Mouse (Mus musculus): ENCODE results near the gene Cdc42ep4.

The Cdc42ep4 gene

GRCm38 (mm10) chr11:113722405-113723090 lies 29.1 kb downstream of the Cdc42ep4 start:
- ATAC-seq (ENCODE audit: low TSS enrichment) = peak; percentile 74

- no peak for ATAC-seq (ENCODE audit: low TSS enrichment)
Observed at GRCm38 (mm10) chr11:113717767-113718424, 33.8 kb downstream of the Cdc42ep4 start.

- ATAC-seq (ENCODE audit: low TSS enrichment) = no peak
Observed at GRCm38 (mm10) chr11:113716132-113716531, 35.5 kb downstream of the Cdc42ep4 start.

- ATAC-seq (ENCODE audit: low TSS enrichment) = no peak; the same call in 1 of the 2 replicates
Observed at GRCm38 (mm10) chr11:113715078-113715674, 36.5 kb downstream of the Cdc42ep4 start.

GRCm38 (mm10) chr11:113711061-113711460 lies 40.6 kb downstream of the Cdc42ep4 start:
- no peak for ATAC-seq (ENCODE audit: low TSS enrichment)

GRCm38 (mm10) chr11:113710257-113710777 lies 41.4 kb downstream of the Cdc42ep4 start:
- no peak for ATAC-seq (ENCODE audit: low TSS enrichment)

GRCm38 (mm10) chr11:113709731-113710256 lies 41.9 kb downstream of the Cdc42ep4 start, which contains the start of gene Cpsf4l:
Cpsf4l (minus strand) TSS chr11:113710017.
- no peak for ATAC-seq (ENCODE audit: low TSS enrichment)

- ATAC-seq (ENCODE audit: low TSS enrichment) = no peak
Observed at GRCm38 (mm10) chr11:113709272-113709671, 42.4 kb downstream of the Cdc42ep4 start.

- no peak for ATAC-seq (ENCODE audit: low TSS enrichment)
Observed at GRCm38 (mm10) chr11:113708629-113709213, 43.0 kb downstream of the Cdc42ep4 start.

GRCm38 (mm10) chr11:113705966-113706652 lies 45.6 kb downstream of the Cdc42ep4 start:
- ATAC-seq (ENCODE audit: low TSS enrichment) = no peak

- ATAC-seq (ENCODE audit: low TSS enrichment) = peak; percentile 89
Observed at GRCm38 (mm10) chr11:113703758-113704157, 47.9 kb downstream of the Cdc42ep4 start.

- ATAC-seq (ENCODE audit: low TSS enrichment) = no peak
Observed at GRCm38 (mm10) chr11:113699643-113700042, 52.0 kb downstream of the Cdc42ep4 start.

- peak; percentile 41; the same call in 1 of the 2 replicates for ATAC-seq (ENCODE audit: low TSS enrichment)
Observed at GRCm38 (mm10) chr11:113698013-113698545, 53.6 kb downstream of the Cdc42ep4 start.

- ATAC-seq (ENCODE audit: low TSS enrichment) = no peak
Observed at GRCm38 (mm10) chr11:113697571-113697970, 54.1 kb downstream of the Cdc42ep4 start.

GRCm38 (mm10) chr11:113691851-113692250 lies 59.8 kb downstream of the Cdc42ep4 start:
- no peak for ATAC-seq (ENCODE audit: low TSS enrichment)

GRCm38 (mm10) chr11:113691318-113691717 lies 60.4 kb downstream of the Cdc42ep4 start:
- no peak for ATAC-seq (ENCODE audit: low TSS enrichment)

- ATAC-seq (ENCODE audit: low TSS enrichment) = peak; percentile 85
Observed at GRCm38 (mm10) chr11:113690506-113690905, 61.2 kb downstream of the Cdc42ep4 start.

- ATAC-seq (ENCODE audit: low TSS enrichment) = no peak
Observed at GRCm38 (mm10) chr11:113687031-113687430, 64.7 kb downstream of the Cdc42ep4 start.

- ATAC-seq (ENCODE audit: low TSS enrichment) = no peak
Observed at GRCm38 (mm10) chr11:113684707-113685426, 66.8 kb downstream of the Cdc42ep4 start.
